Mouse (Mus musculus) liver, postnatal 0 days (tissue): ENCODE measurements around the gene Cyp4a31.

Source experiments
- CTCF ChIP-seq: sonication (generic); IDR thresholded peaks from 2 replicates; pipeline ENCODE4 v1.5.1; 2016; ENCODE audit warnings: antibody characterized with exemption, low read depth
- EP300 ChIP-seq: IDR thresholded peaks from 2 replicates; pipeline ENCODE4 v1.6.1; 2016; ENCODE audit warnings: antibody characterized with exemption, low read depth, mild to moderate bottlenecking

GRCm38 (mm10) chr4:115583036-115583435, 19.6 kb downstream of the Cyp4a31 start:
- TF ChIP-seq CTCF: no peak
- peak; percentile 99 for TF ChIP-seq EP300
